Mouse (Mus musculus) small intestine, adult 2 months (tissue): ENCODE data around the gene Six5. TPM values are rescaled to one million over a fixed set of nuclear protein-coding genes. Genes with fewer than 3 reads are reported as not detected.

Experiments used
- H3K27ac ChIP-seq: fragments of 200-500 bp; 2 replicates; pipeline ENCODE4 v1.5.1; 2012; ENCODE audit warnings: low read depth, low read length, control low read depth, inconsistent platforms; ENCODE audit not compliant: insufficient read depth
- H3K27me3 ChIP-seq: fragments of 200-500 bp; 2 replicates; pipeline ENCODE4 v1.6.1; 2012; ENCODE audit warnings: mild to moderate bottlenecking, moderate library complexity, low read length, inconsistent platforms; ENCODE audit not compliant: control insufficient read depth, insufficient read depth
- H3K36me3 ChIP-seq: fragments of 200-500 bp; 2 replicates; pipeline ENCODE4 v1.6.1; 2012; ENCODE audit warnings: mild to moderate bottlenecking, low read length, control low read depth, inconsistent platforms; ENCODE audit not compliant: control insufficient read depth, insufficient read depth
- H3K4me1 ChIP-seq: fragments of 200-500 bp; 2 replicates; pipeline ENCODE4 v1.6.1; 2012; ENCODE audit warnings: low read length, inconsistent platforms, mixed read lengths; ENCODE audit not compliant: control insufficient read depth, insufficient read depth, insufficient read length
- H3K4me3 ChIP-seq: fragments of 200-500 bp; 2 replicates; pipeline ENCODE4 v1.5.1; 2012; ENCODE audit warnings: low read depth, mild to moderate bottlenecking, control low read depth, inconsistent platforms, low read length, moderate library complexity
- CTCF ChIP-seq: fragments of 200-500 bp; IDR thresholded peaks from 2 replicates; pipeline ENCODE4 v1.5.1; 2012; ENCODE audit warnings: low read depth, mild to moderate bottlenecking, control low read depth, inconsistent platforms, low read length, moderate library complexity, mixed read lengths; ENCODE audit not compliant: insufficient replicate concordance, insufficient read length; ENCODE audit errors: extremely low read depth
- POLR2A ChIP-seq: fragments of 200-500 bp; IDR thresholded peaks from 2 replicates; pipeline ENCODE4 v1.6.1; 2012; ENCODE audit warnings: low read depth, mild to moderate bottlenecking, control low read depth, inconsistent platforms, low read length, moderate library complexity
- WGBS: fragments of 180-500 bp; shearing (Covaris S2); methylation state at CpG from one replicate; pipeline ENCODE4 v1.1.7; 2018; 5-methylcytosine and 5-hydroxymethylcytosine counted together
- polyA plus RNA-seq: library from polyadenylated mRNA; depleted of rRNA; stranded (reverse); fragments of >200 nt; gene quantifications from 2 replicates; pipeline ENCODE4 v1.2.3, GENCODE M21; 2012; rRNA removed

Gene Six5
- polyA plus RNA-seq, 1 experiment, result 14.1 TPM

DNA sequence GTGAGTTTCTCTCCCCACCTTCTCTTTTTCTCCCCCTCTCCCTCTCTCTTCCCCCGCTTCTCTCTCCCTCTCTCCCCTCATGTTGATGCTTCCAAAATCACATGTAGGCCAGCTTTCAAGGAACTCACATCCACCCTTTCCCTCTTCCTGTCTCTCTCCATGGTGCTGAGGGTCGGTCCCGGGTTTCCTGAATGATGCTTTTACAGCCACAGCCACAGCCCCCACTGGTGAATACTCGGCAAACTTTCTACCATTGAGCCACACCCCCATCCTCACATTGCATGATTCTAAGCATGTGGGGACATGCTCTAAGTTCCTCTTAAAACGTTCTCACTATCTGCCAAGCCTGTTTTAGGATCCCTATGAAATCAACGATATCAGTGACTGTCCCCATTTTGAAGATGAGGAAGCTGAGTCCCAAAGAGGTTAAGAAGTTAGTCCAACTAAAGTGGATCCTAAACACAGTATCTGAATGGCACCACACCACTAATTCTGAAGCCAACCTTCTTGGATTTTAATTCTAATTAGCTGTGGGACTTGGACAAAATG lies 53.2 kb downstream of the Six5 start:
- no peak overlapping the region for H3K27ac ChIP-seq
- TF ChIP-seq CTCF, result no peak
- no peak for TF ChIP-seq POLR2A
- 45% methylated on average over 6 of the region's 6 CpGs for WGBS

More for the DNA sequence above, 53.2 kb downstream of the Six5 start:
- Histone ChIP-seq H3K4me3 (no peak overlapping the region), H3K27me3 (no peaks in the 10 kb centered on the region), H3K4me1 (peaks cover 3% of the 10 kb centered on the region; the same call in 1 of the 2 replicates), H3K36me3 (peaks cover 4% of the 10 kb centered on the region; the same call in 1 of the 2 replicates)

Other genes with a start within 250 kb of the Six5 start
- gene Pglyrp1, start 223.3 kb upstream of the Six5 start, polyA plus RNA-seq, result 268 and 499 TPM in 2 replicates
- gene Ccdc61, start 184.2 kb upstream of the Six5 start, polyA plus RNA-seq, result 11.1 and 21.4 TPM in 2 replicates
- 0.41 and 0.55 TPM in 2 replicates for gene Nova2, start 168.7 kb upstream of the Six5 start, polyA plus RNA-seq
- gene Nanos2, start 107.2 kb upstream of the Six5 start, polyA plus RNA-seq, result not detected in 2 replicates
- 1.9 and 2.3 TPM in 2 replicates for gene Mypop, start 103.3 kb upstream of the Six5 start, polyA plus RNA-seq
- 17.0 and 25.8 TPM in 2 replicates for gene Irf2bp1, start 90.5 kb upstream of the Six5 start, polyA plus RNA-seq
- 17.8 and 19.9 TPM in 2 replicates for gene Foxa3, start 71.1 kb upstream of the Six5 start, polyA plus RNA-seq
- 50.4 and 71.8 TPM in 2 replicates for gene Sympk, start 70.2 kb upstream of the Six5 start, polyA plus RNA-seq
- gene Rsph6a, start 39.9 kb upstream of the Six5 start, polyA plus RNA-seq, result not detected in 2 replicates
- 13.9 and 16.3 TPM in 2 replicates for gene Dmwd, start 18.4 kb upstream of the Six5 start, polyA plus RNA-seq
- 353 and 387 TPM in 2 replicates for gene Dmpk, start 10.7 kb upstream of the Six5 start, polyA plus RNA-seq
- not detected in 2 replicates for gene Gm4969, start 23.8 kb downstream of the Six5 start, polyA plus RNA-seq
- gene Fbxo46, start 25.3 kb downstream of the Six5 start, polyA plus RNA-seq, result 6.1 and 14.9 TPM in 2 replicates
- 5.5 and 6.6 TPM in 2 replicates for gene Qpctl, start 54.7 kb downstream of the Six5 start, polyA plus RNA-seq
- 13.2 and 25.8 TPM in 2 replicates for gene Snrpd2, start 55.1 kb downstream of the Six5 start, polyA plus RNA-seq
- 0.53 and 0.62 TPM in 2 replicates for gene Gipr, start 71.5 kb downstream of the Six5 start, polyA plus RNA-seq
- gene Eml2, start 81.8 kb downstream of the Six5 start, polyA plus RNA-seq, result 15.8 and 17.2 TPM in 2 replicates
- 3.8 and 4.4 TPM in 2 replicates for gene Gpr4, start 117.9 kb downstream of the Six5 start, polyA plus RNA-seq
- gene Opa3, start 133.7 kb downstream of the Six5 start, polyA plus RNA-seq, result 17.1 and 34.6 TPM in 2 replicates
- 183 and 517 TPM in 2 replicates for gene Vasp, start 177.2 kb downstream of the Six5 start, polyA plus RNA-seq
- gene Ppm1n, start 185.5 kb downstream of the Six5 start, polyA plus RNA-seq, result 1.8 and 11.8 TPM in 2 replicates
- 6.7 and 11.7 TPM in 2 replicates for gene Rtn2, start 188.0 kb downstream of the Six5 start, polyA plus RNA-seq
- gene Fosb, start 215.5 kb downstream of the Six5 start, polyA plus RNA-seq, result 1.7 and 16.7 TPM in 2 replicates